Mouse (Mus musculus): ENCODE data around the gene Limch1. TPM values are rescaled to one million over a fixed set of nuclear protein-coding genes. Genes with fewer than 3 reads are reported as not detected.

Limch1 gene
- polyA plus RNA-seq, 1 experiment from 2014 or later, result 28.2 TPM

GRCm38 (mm10) chr5:66849148-66849547, 103.5 kb downstream of the Limch1 start:
- no peak for ATAC-seq (ENCODE audit: insufficient number of reproducible peaks, insufficient read depth, low FRiP score, low read depth)
- no peak overlapping the region for H3K9ac ChIP-seq (ENCODE audit: low read length)
- H3K27ac ChIP-seq (replicated peaks in 1 of 2; ENCODE audit: control insufficient read depth in 1 of 2, insufficient read depth in 1 of 2, low read depth in 2 of 2, low read length in 2 of 2), result no peak overlapping the region
- H3K4me3 ChIP-seq (ENCODE audit: control insufficient read depth in 1 of 2, insufficient read depth in 1 of 2, low read depth in 1 of 2, low read length in 2 of 2), result no peak overlapping the region
- no peaks in the 10 kb centered on the region for H3K36me3 ChIP-seq (ENCODE audit: control insufficient read depth, insufficient read depth, low read length)
- H3K9me3 ChIP-seq (ENCODE audit: control insufficient read depth, low read length), result no peaks in the 10 kb centered on the region
- 63% methylated on average over 4 of the region's 4 CpGs for WGBS
- peaks cover 3 to 5% of the 10 kb centered on the region in 2 experiments; a peak in 2 of 4 replicates for H3K4me1 ChIP-seq (ENCODE audit: control insufficient read depth in 2 of 2, insufficient read depth in 2 of 2, low read length in 2 of 2)
- no peaks in the 10 kb centered on the region for H3K27me3 ChIP-seq (ENCODE audit: control insufficient read depth, insufficient read depth, low read length)
- no peak overlapping the region for H3K4me2 ChIP-seq (ENCODE audit: low read length)

- Histone ChIP-seq H3K9ac (ENCODE audit: low read length) (no peak overlapping the region), H3K27ac (replicated peaks in 1 of 2; ENCODE audit: control insufficient read depth in 1 of 2, insufficient read depth in 1 of 2, low read depth in 2 of 2, low read length in 2 of 2) (no peak overlapping the region), H3K27me3 (ENCODE audit: control insufficient read depth, insufficient read depth, low read length) (no peaks in the 10 kb centered on the region), H3K4me3 (ENCODE audit: control insufficient read depth in 1 of 2, insufficient read depth in 1 of 2, low read depth in 1 of 2, low read length in 2 of 2) (no peak overlapping the region), H3K36me3 (ENCODE audit: control insufficient read depth, insufficient read depth, low read length) (no peaks in the 10 kb centered on the region), H3K4me1 (ENCODE audit: control insufficient read depth in 2 of 2, insufficient read depth in 2 of 2, low read length in 2 of 2) (peaks cover 3 to 5% of the 10 kb centered on the region in 2 experiments; a peak in 2 of 4 replicates), H3K4me2 (ENCODE audit: low read length) (no peak overlapping the region), H3K9me3 (ENCODE audit: control insufficient read depth, low read length) (no peaks in the 10 kb centered on the region)
- WGBS, result 54% methylated on average over 11 of the region's 11 CpGs
- ATAC-seq (ENCODE audit: insufficient number of reproducible peaks, insufficient read depth, low FRiP score, low read depth), result no peak
Observed at GRCm38 (mm10) chr5:66850721-66851251, 105.2 kb downstream of the Limch1 start.

- Histone ChIP-seq H3K9me3 (ENCODE audit: control insufficient read depth, low read length) (no peaks in the 10 kb centered on the region), H3K27me3 (ENCODE audit: control insufficient read depth, insufficient read depth, low read length) (no peaks in the 10 kb centered on the region), H3K4me1 (ENCODE audit: control insufficient read depth in 2 of 2, insufficient read depth in 2 of 2, low read length in 2 of 2) (peaks cover 3 to 5% of the 10 kb centered on the region in 2 experiments; a peak in 2 of 4 replicates), H3K4me2 (ENCODE audit: low read length) (no peak overlapping the region), H3K27ac (replicated peaks in 1 of 2; ENCODE audit: control insufficient read depth in 1 of 2, insufficient read depth in 1 of 2, low read depth in 2 of 2, low read length in 2 of 2) (no peak overlapping the region), H3K9ac (ENCODE audit: low read length) (no peak overlapping the region), H3K36me3 (ENCODE audit: control insufficient read depth, insufficient read depth, low read length) (no peaks in the 10 kb centered on the region), H3K4me3 (ENCODE audit: control insufficient read depth in 1 of 2, insufficient read depth in 1 of 2, low read depth in 1 of 2, low read length in 2 of 2) (no peak overlapping the region)
- 75% methylated on average over 5 of the region's 5 CpGs for WGBS
- ATAC-seq (ENCODE audit: insufficient number of reproducible peaks, insufficient read depth, low FRiP score, low read depth), result no peak
Observed at GRCm38 (mm10) chr5:66851708-66852107, 106.1 kb downstream of the Limch1 start.

- no peak for ATAC-seq (ENCODE audit: insufficient number of reproducible peaks, insufficient read depth, low FRiP score, low read depth)
- no peaks in the 10 kb centered on the region for H3K9me3 ChIP-seq (ENCODE audit: control insufficient read depth, low read length)
Observed at GRCm38 (mm10) chr5:66854263-66854662, 108.6 kb downstream of the Limch1 start.

GRCm38 (mm10) chr5:66855358-66856107, 109.9 kb downstream of the Limch1 start:
- Histone ChIP-seq H3K9me3 (ENCODE audit: control insufficient read depth, low read length) (no peaks in the 10 kb centered on the region), H3K27ac (replicated peaks in 1 of 2; ENCODE audit: control insufficient read depth in 1 of 2, insufficient read depth in 1 of 2, low read depth in 2 of 2, low read length in 2 of 2) (no peak overlapping the region), H3K4me3 (ENCODE audit: control insufficient read depth in 1 of 2, insufficient read depth in 1 of 2, low read depth in 1 of 2, low read length in 2 of 2) (no peak overlapping the region), H3K36me3 (ENCODE audit: control insufficient read depth, insufficient read depth, low read length) (no peaks in the 10 kb centered on the region), H3K4me1 (ENCODE audit: control insufficient read depth in 2 of 2, insufficient read depth in 2 of 2, low read length in 2 of 2) (peaks cover 4 to 5% of the 10 kb centered on the region in 2 experiments; a peak in 2 of 4 replicates), H3K27me3 (ENCODE audit: control insufficient read depth, insufficient read depth, low read length) (no peaks in the 10 kb centered on the region), H3K9ac (ENCODE audit: low read length) (no peak overlapping the region), H3K4me2 (ENCODE audit: low read length) (no peak overlapping the region)
- no peak for ATAC-seq (ENCODE audit: insufficient number of reproducible peaks, insufficient read depth, low FRiP score, low read depth)
- WGBS, result 64% methylated on average over 11 of the region's 11 CpGs

More at GRCm38 (mm10) chr5:66854263-66854662, 108.6 kb downstream of the Limch1 start:
- Histone ChIP-seq H3K36me3 (ENCODE audit: control insufficient read depth, insufficient read depth, low read length) (no peaks in the 10 kb centered on the region), H3K4me2 (ENCODE audit: low read length) (no peak overlapping the region), H3K4me1 (ENCODE audit: control insufficient read depth in 2 of 2, insufficient read depth in 2 of 2, low read length in 2 of 2) (peaks cover 5 to 7% of the 10 kb centered on the region in 2 experiments; a peak in 1 of 4 replicates), H3K27me3 (ENCODE audit: control insufficient read depth, insufficient read depth, low read length) (no peaks in the 10 kb centered on the region), H3K9ac (ENCODE audit: low read length) (no peak overlapping the region), H3K27ac (replicated peaks in 1 of 2; ENCODE audit: control insufficient read depth in 1 of 2, insufficient read depth in 1 of 2, low read depth in 2 of 2, low read length in 2 of 2) (no peak overlapping the region), H3K4me3 (ENCODE audit: control insufficient read depth in 1 of 2, insufficient read depth in 1 of 2, low read depth in 1 of 2, low read length in 2 of 2) (no peak overlapping the region)
- 87% methylated on average over 5 of the region's 5 CpGs for WGBS

DNA sequence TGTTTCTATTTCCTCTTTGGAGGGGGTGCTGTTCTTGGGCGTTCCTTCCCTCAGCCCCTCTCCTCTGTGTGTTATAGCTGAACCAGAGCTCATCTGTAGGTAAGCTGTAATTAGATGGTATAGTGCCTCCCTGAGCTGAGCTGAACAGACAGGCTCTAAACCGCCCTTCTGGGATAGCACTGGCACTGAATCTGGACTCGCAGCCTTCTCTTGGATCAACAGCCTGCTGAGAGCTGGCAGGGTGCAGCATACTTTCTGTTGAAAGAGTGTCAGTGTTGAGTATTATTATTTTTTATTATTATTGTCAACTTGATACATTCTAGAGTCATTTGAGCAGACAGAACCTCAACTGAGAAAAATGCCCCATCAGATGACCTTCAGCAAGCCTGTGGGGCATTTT, 113.9 kb downstream of the Limch1 start:
- peaks cover 8 to 22% of the 10 kb centered on the region in 2 experiments for H3K4me1 ChIP-seq (ENCODE audit: control insufficient read depth in 2 of 2, insufficient read depth in 2 of 2, low read length in 2 of 2)
- H3K27me3 ChIP-seq (ENCODE audit: control insufficient read depth, insufficient read depth, low read length), result no peaks in the 10 kb centered on the region
- no peaks in the 10 kb centered on the region for H3K9me3 ChIP-seq (ENCODE audit: control insufficient read depth, low read length)
- no peak overlapping the region for H3K27ac ChIP-seq (replicated peaks in 1 of 2; ENCODE audit: control insufficient read depth in 1 of 2, insufficient read depth in 1 of 2, low read depth in 2 of 2, low read length in 2 of 2)
- H3K9ac ChIP-seq (ENCODE audit: low read length), result no peak overlapping the region
- no peak overlapping the region for H3K4me2 ChIP-seq (ENCODE audit: low read length)
- no peak overlapping the region for H3K4me3 ChIP-seq (ENCODE audit: control insufficient read depth in 1 of 2, insufficient read depth in 1 of 2, low read depth in 1 of 2, low read length in 2 of 2)
- ATAC-seq (ENCODE audit: insufficient number of reproducible peaks, insufficient read depth, low FRiP score, low read depth), result no peak
- no peaks in the 10 kb centered on the region for H3K36me3 ChIP-seq (ENCODE audit: control insufficient read depth, insufficient read depth, low read length)
- 91% methylated on average over 3 of the region's 3 CpGs for WGBS

DNA sequence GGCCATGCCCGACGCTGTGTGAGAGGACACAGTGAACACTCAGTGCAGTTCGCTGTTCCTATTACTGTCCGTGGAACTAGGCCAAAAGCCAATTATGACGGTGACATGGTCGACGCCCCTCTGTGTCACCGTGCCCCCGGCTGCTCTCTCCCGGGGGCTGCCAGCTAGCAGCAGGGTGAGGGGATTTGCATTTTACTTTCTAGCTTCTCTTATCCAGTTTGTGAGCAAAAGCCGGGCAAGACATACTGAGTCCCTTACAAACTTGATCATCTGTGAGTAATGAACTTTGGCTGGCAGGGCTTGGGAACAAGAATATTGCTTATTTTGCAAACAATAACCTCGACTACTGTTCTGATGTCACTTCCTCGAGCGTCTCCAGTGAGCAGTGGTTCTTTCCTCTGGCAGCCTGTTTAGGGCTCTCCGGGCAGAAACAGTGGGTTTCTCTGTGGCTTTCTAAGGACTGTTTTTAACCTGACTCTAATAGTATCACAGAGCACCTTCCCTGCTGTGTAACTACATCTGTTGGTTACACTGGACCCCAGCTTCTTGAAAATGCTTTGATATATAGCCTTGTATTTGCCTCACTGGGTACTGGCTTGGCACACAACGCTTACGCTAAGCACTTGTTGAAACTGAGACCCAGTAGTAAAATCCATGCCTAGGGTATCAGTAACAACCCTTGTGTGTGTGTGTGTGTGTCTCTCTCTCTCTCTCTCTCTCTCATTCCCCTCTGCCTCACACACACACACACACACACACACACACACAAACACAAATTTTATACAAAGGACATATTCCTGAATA, 115.8 kb downstream of the Limch1 start:
- Histone ChIP-seq H3K27ac (replicated peaks in 1 of 2; ENCODE audit: control insufficient read depth in 1 of 2, insufficient read depth in 1 of 2, low read depth in 2 of 2, low read length in 2 of 2) (no peak overlapping the region; a peak in 1 of 4 replicates), H3K9ac (ENCODE audit: low read length) (peak overlapping the region; percentile 46; the same call in 1 of the 2 replicates), H3K9me3 (ENCODE audit: control insufficient read depth, low read length) (no peaks in the 10 kb centered on the region), H3K4me2 (ENCODE audit: low read length) (peak overlapping the region; percentile 52), H3K4me1 (ENCODE audit: control insufficient read depth in 2 of 2, insufficient read depth in 2 of 2, low read length in 2 of 2) (peaks cover 12 to 28% of the 10 kb centered on the region in 2 experiments), H3K36me3 (ENCODE audit: control insufficient read depth, insufficient read depth, low read length) (no peaks in the 10 kb centered on the region), H3K4me3 (ENCODE audit: control insufficient read depth in 1 of 2, insufficient read depth in 1 of 2, low read depth in 1 of 2, low read length in 2 of 2) (no peak overlapping the region), H3K27me3 (ENCODE audit: control insufficient read depth, insufficient read depth, low read length) (no peaks in the 10 kb centered on the region)
- WGBS, result 32% methylated on average over 17 of the region's 17 CpGs
- no peak for ATAC-seq (ENCODE audit: insufficient number of reproducible peaks, insufficient read depth, low FRiP score, low read depth)

All from heart, embryonic 14.5 days (tissue).